Mouse (Mus musculus): ENCODE measurements around the gene Anks1b. TPM values are rescaled to one million over a fixed set of nuclear protein-coding genes. Genes with fewer than 3 reads are reported as not detected.

The Anks1b gene
- polyA plus RNA-seq, 1 experiment from 2014 or later = 3.7 TPM

DNA sequence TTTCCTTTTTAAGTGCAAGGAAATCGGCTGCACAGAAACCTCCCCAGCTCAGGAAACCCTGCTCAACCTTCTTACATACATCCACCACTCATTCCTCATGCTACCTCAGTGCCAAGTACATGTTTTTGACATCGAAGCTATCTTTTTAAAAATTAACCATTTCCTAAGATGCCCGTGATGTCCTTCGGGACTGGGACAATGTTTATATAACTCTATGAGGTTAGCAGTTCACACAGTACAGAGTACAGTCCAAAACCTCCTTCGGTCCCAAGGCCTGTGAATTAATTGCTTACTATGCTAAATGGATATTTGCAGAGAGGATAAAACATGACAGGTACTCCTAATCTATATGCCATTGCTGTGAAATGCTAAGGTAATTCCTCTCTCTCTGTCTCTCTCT, 558.2 kb downstream of the Anks1b start:
- ATAC-seq (ENCODE audit: low FRiP score) = no peak
- no peaks in the 10 kb centered on the region for H3K9me3 ChIP-seq (ENCODE audit: control insufficient read depth, low read length)
- H3K4me2 ChIP-seq = no peak overlapping the region
- WGBS = 74% methylated on average over 5 of the region's 5 CpGs
- no peaks in the 10 kb centered on the region for H3K27me3 ChIP-seq (ENCODE audit: control insufficient read depth, insufficient read depth, low read length)
- no peak overlapping the region for H3K4me3 ChIP-seq (ENCODE audit: low read depth, low read length)
- no peak overlapping the region for H3K27ac ChIP-seq (ENCODE audit: low read depth, low read length)
- no peak overlapping the region for H3K9ac ChIP-seq (ENCODE audit: low read length)
- DNase-seq (ENCODE audit: low spot score, missing footprints) = no peak
- no peaks in the 10 kb centered on the region for H3K36me3 ChIP-seq (ENCODE audit: control insufficient read depth, insufficient read depth, low read length)
- no peaks in the 10 kb centered on the region for H3K4me1 ChIP-seq (ENCODE audit: control insufficient read depth, insufficient read depth, low read length)

DNA sequence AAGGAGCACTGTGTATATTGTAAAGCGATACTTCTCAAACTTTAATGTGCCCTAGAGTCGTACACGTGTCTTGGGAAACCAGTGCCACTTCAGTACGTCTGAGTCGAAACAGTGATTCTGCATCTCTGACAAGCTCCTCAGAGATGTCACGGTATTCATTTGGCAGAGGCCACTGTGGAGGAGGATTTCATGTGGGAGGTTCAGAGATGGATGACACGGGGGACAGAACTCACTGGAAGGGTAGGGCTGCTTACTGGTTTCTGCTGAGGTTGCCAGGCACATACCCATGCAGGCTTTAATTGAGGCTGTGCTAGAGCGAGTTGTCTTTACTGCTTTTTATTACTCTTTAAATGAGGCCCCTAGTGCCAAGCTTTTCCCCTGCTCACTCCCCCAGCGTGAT, 558.7 kb downstream of the Anks1b start:
- H3K4me1 ChIP-seq (ENCODE audit: control insufficient read depth, insufficient read depth, low read length) = no peaks in the 10 kb centered on the region
- DNase-seq (ENCODE audit: low spot score, missing footprints) (no peak), ATAC-seq (ENCODE audit: low FRiP score) (no peak)
- no peaks in the 10 kb centered on the region for H3K27me3 ChIP-seq (ENCODE audit: control insufficient read depth, insufficient read depth, low read length)
- no peaks in the 10 kb centered on the region for H3K9me3 ChIP-seq (ENCODE audit: control insufficient read depth, low read length)
- H3K9ac ChIP-seq (ENCODE audit: low read length) = no peak overlapping the region
- no peak overlapping the region for H3K4me3 ChIP-seq (ENCODE audit: low read depth, low read length)
- H3K36me3 ChIP-seq (ENCODE audit: control insufficient read depth, insufficient read depth, low read length) = no peaks in the 10 kb centered on the region
- WGBS = 82% methylated on average over 9 of the region's 9 CpGs
- H3K27ac ChIP-seq (ENCODE audit: low read depth, low read length) = no peak overlapping the region
- no peak overlapping the region for H3K4me2 ChIP-seq

DNA sequence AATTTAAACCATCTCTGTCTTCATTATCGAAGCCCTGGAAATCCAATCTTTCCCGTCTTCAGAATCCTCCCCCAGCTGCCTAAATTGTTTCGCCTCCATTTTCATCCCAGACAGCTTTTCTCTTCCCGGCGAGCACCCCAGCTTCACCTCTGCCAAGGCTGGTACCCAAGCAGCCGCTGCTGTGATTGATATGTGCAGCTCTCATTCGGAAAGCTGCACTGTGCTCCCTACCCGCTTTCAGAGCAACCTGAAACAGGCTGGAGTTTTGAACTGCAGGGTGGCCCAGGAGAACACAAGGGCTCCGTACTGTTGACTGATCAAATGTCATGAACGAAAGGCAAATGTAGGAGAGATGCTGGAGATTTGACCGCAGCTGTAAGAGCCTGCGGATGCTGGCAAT, 559.2 kb downstream of the Anks1b start:
- H3K36me3 ChIP-seq (ENCODE audit: control insufficient read depth, insufficient read depth, low read length) = no peaks in the 10 kb centered on the region
- H3K4me2 ChIP-seq = no peak overlapping the region
- H3K27me3 ChIP-seq (ENCODE audit: control insufficient read depth, insufficient read depth, low read length) = no peaks in the 10 kb centered on the region
- WGBS = 75% methylated on average over 12 of the region's 12 CpGs
- H3K9me3 ChIP-seq (ENCODE audit: control insufficient read depth, low read length) = no peaks in the 10 kb centered on the region
- ATAC-seq (ENCODE audit: low FRiP score) = no peak
- no peak overlapping the region for H3K27ac ChIP-seq (ENCODE audit: low read depth, low read length)
- no peak overlapping the region for H3K4me3 ChIP-seq (ENCODE audit: low read depth, low read length)
- no peak overlapping the region for H3K9ac ChIP-seq (ENCODE audit: low read length)
- DNase-seq (ENCODE audit: low spot score, missing footprints) = no peak
- H3K4me1 ChIP-seq (ENCODE audit: control insufficient read depth, insufficient read depth, low read length) = no peaks in the 10 kb centered on the region

DNA sequence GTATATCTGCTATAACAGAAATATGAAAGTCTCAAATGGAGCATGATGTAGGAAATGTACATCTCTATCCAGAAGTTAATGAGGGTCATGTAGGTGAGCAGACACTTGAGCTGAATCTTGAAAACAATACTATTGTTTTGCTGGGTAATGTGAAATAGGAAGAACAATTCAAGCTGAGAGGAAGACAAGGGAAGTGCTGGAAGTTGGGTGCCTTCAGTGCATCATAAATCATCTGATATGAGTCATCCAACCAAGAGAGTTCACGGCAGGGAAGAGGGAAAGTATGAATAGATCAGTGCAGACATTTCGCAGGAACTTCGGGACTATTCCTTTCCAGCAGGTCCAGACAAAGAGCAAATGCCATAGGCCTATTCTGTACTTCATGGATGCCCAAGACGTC, 567.7 kb downstream of the Anks1b start:
- no peaks in the 10 kb centered on the region for H3K27me3 ChIP-seq (ENCODE audit: control insufficient read depth, insufficient read depth, low read length)

DNA sequence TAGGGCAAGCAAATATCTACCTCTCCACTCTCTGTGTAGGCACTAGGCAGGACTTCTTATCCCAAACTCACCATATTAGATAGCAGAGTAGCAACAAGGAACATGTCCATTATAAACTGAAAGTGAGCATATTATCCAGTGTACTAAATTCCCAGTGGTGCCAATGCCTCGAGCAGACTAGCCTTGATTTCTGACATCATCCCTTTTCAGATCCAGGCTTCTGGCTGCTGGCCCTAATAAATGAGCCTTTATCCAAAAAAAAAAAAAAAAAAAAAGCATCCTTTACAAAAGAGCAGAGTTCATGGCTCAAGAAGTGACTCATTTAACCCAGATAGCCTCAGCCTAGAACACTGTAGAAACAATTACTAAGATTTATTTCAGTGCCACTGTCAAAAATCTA, 568.3 kb downstream of the Anks1b start:
- 70% methylated on average over 1 of the region's 1 CpGs for WGBS

More for the DNA sequence above, 567.7 kb downstream of the Anks1b start:
- 87% methylated on average over 4 of the region's 4 CpGs for WGBS
- Histone ChIP-seq H3K9ac (ENCODE audit: low read length) (no peak overlapping the region), H3K9me3 (ENCODE audit: control insufficient read depth, low read length) (no peaks in the 10 kb centered on the region), H3K4me3 (ENCODE audit: low read depth, low read length) (no peak overlapping the region), H3K27ac (ENCODE audit: low read depth, low read length) (no peak overlapping the region), H3K36me3 (ENCODE audit: control insufficient read depth, insufficient read depth, low read length) (no peaks in the 10 kb centered on the region), H3K4me2 (no peak overlapping the region), H3K4me1 (ENCODE audit: control insufficient read depth, insufficient read depth, low read length) (no peaks in the 10 kb centered on the region)
- ATAC-seq (ENCODE audit: low FRiP score) (no peak), DNase-seq (ENCODE audit: low spot score, missing footprints) (no peak)

DNA sequence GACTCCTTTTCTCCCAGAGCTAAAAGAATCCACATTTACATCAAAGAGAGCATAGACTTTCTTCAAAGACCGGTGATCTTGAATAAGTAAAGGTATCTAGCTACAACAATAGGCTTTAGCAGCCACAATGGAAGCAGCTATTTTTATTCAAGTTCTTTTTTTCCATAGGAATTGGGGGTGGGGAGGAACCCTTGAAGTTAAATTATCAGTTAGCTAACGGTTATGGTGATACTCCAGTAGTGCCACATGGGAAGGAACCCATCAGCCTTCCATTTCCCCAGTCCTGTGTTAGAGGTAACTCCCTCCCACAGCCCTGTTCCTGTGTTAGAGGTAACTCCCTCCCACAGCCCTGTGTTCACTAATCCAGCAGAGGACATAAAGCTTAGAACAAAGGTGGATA, 591.6 kb downstream of the Anks1b start:
- ATAC-seq (ENCODE audit: low FRiP score) (no peak), DNase-seq (ENCODE audit: low spot score, missing footprints) (no peak)
- no peaks in the 10 kb centered on the region for H3K4me1 ChIP-seq (ENCODE audit: control insufficient read depth, insufficient read depth, low read length)
- no peaks in the 10 kb centered on the region for H3K36me3 ChIP-seq (ENCODE audit: control insufficient read depth, insufficient read depth, low read length)
- peaks cover 22% of the 10 kb centered on the region for H3K27me3 ChIP-seq (ENCODE audit: control insufficient read depth, insufficient read depth, low read length)
- no peak overlapping the region for H3K9ac ChIP-seq (ENCODE audit: low read length)
- H3K4me3 ChIP-seq (ENCODE audit: low read depth, low read length) = no peak overlapping the region
- 59% methylated on average over 2 of the region's 2 CpGs for WGBS
- no peak overlapping the region for H3K27ac ChIP-seq (ENCODE audit: low read depth, low read length)
- no peaks in the 10 kb centered on the region for H3K9me3 ChIP-seq (ENCODE audit: control insufficient read depth, low read length)
- no peak overlapping the region for H3K4me2 ChIP-seq

More for the DNA sequence above, 568.3 kb downstream of the Anks1b start:
- no peaks in the 10 kb centered on the region for H3K36me3 ChIP-seq (ENCODE audit: control insufficient read depth, insufficient read depth, low read length)
- H3K9me3 ChIP-seq (ENCODE audit: control insufficient read depth, low read length) = no peaks in the 10 kb centered on the region
- no peak overlapping the region for H3K9ac ChIP-seq (ENCODE audit: low read length)
- no peak for DNase-seq (ENCODE audit: low spot score, missing footprints)
- H3K4me2 ChIP-seq = no peak overlapping the region
- no peak for ATAC-seq (ENCODE audit: low FRiP score)
- H3K4me3 ChIP-seq (ENCODE audit: low read depth, low read length) = no peak overlapping the region
- H3K27ac ChIP-seq (ENCODE audit: low read depth, low read length) = no peak overlapping the region
- H3K27me3 ChIP-seq (ENCODE audit: control insufficient read depth, insufficient read depth, low read length) = no peaks in the 10 kb centered on the region
- H3K4me1 ChIP-seq (ENCODE audit: control insufficient read depth, insufficient read depth, low read length) = no peaks in the 10 kb centered on the region

DNA sequence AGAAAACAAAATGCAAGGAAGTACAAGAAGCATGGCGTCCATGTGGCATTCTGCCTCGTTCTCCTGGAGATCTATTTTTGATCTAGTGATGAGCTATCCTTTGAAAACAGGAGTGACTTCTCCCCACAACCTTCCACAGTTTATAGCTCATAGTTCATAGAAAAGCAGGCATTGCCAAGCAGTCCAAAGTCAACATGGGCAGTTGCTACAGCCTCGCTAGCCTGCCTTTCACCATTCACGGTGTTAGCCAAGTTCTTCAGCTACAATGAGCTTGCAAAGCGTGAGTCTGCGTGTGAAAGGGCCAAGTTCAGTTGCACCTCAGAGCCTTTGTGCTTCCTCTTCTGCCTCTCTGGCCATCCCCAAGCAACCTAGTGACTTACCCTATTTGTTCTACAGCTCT, 592.1 kb downstream of the Anks1b start:
- Histone ChIP-seq H3K27me3 (ENCODE audit: control insufficient read depth, insufficient read depth, low read length) (peaks cover 24% of the 10 kb centered on the region), H3K36me3 (ENCODE audit: control insufficient read depth, insufficient read depth, low read length) (no peaks in the 10 kb centered on the region), H3K9ac (ENCODE audit: low read length) (no peak overlapping the region), H3K4me2 (no peak overlapping the region), H3K4me3 (ENCODE audit: low read depth, low read length) (no peak overlapping the region), H3K9me3 (ENCODE audit: control insufficient read depth, low read length) (no peaks in the 10 kb centered on the region), H3K4me1 (ENCODE audit: control insufficient read depth, insufficient read depth, low read length) (no peaks in the 10 kb centered on the region), H3K27ac (ENCODE audit: low read depth, low read length) (no peak overlapping the region)
- DNase-seq (ENCODE audit: low spot score, missing footprints) (no peak), ATAC-seq (ENCODE audit: low FRiP score) (no peak)
- WGBS = 87% methylated on average over 6 of the region's 6 CpGs

DNA sequence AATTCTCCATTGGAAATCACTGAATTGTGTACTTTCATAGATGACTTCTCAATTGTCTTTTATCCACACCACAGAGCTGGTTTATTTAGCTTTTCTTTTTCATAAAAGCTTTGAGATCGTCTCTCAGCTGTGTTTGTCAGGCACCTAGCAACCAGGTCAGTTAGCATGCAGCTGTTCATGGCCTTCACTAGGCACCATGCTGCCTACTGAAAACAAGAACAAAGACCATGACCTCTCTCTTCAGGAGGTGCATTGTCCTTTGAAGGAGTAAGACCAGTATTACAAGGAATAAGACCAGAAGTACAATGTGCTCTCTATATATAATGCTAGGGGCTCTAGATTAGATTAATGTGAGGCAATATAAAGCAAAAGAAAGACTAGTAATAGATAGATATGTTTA, 594.2 kb downstream of the Anks1b start:
- ATAC-seq (ENCODE audit: low FRiP score) = peak; percentile 77
- H3K9ac ChIP-seq (ENCODE audit: low read length) = no peak overlapping the region
- WGBS = 10% methylated on average over 1 of the region's 1 CpGs
- no peak overlapping the region for H3K4me3 ChIP-seq (ENCODE audit: low read depth, low read length)
- no peak for DNase-seq (ENCODE audit: low spot score, missing footprints)
- H3K9me3 ChIP-seq (ENCODE audit: control insufficient read depth, low read length) = no peaks in the 10 kb centered on the region
- H3K27ac ChIP-seq (ENCODE audit: low read depth, low read length) = no peak overlapping the region
- H3K4me1 ChIP-seq (ENCODE audit: control insufficient read depth, insufficient read depth, low read length) = no peaks in the 10 kb centered on the region
- H3K36me3 ChIP-seq (ENCODE audit: control insufficient read depth, insufficient read depth, low read length) = no peaks in the 10 kb centered on the region
- no peak overlapping the region for H3K4me2 ChIP-seq
- H3K27me3 ChIP-seq (ENCODE audit: control insufficient read depth, insufficient read depth, low read length) = peaks cover 28% of the 10 kb centered on the region

DNA sequence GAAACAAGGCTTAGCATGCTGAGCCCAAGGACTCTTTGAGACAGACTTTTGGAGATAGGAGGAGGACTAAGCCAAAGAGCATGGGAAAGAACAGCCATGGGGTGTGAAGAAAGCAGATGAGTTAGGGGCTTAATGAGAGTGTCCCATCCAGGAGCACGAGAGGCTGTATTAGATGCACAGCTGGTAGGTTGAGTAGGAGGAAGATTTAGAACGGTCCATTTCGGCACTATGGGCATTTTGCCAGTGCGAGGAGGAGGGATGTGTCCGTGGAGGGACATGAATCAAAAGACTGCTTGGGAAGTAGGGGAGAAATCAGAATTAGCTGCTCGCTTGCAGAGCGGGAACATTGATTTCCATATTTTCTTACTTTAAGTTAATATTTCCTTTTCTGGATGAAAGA, 620.1 kb downstream of the Anks1b start:
- DNase-seq (ENCODE audit: low spot score, missing footprints) (no peak), ATAC-seq (ENCODE audit: low FRiP score) (no peak)
- no peak overlapping the region for H3K4me2 ChIP-seq
- no peaks in the 10 kb centered on the region for H3K9me3 ChIP-seq (ENCODE audit: control insufficient read depth, low read length)
- H3K36me3 ChIP-seq (ENCODE audit: control insufficient read depth, insufficient read depth, low read length) = no peaks in the 10 kb centered on the region
- H3K27ac ChIP-seq (ENCODE audit: low read depth, low read length) = no peak overlapping the region
- WGBS = 90% methylated on average over 7 of the region's 7 CpGs
- no peaks in the 10 kb centered on the region for H3K27me3 ChIP-seq (ENCODE audit: control insufficient read depth, insufficient read depth, low read length)
- H3K9ac ChIP-seq (ENCODE audit: low read length) = no peak overlapping the region
- H3K4me1 ChIP-seq (ENCODE audit: control insufficient read depth, insufficient read depth, low read length) = no peaks in the 10 kb centered on the region
- no peak overlapping the region for H3K4me3 ChIP-seq (ENCODE audit: low read depth, low read length)

All from midbrain, embryonic 11.5 days (tissue).